Mouse (Mus musculus) midbrain, postnatal 0 days (tissue): ENCODE measurements around the gene Asic1. TPM values are rescaled to one million over a fixed set of nuclear protein-coding genes. Genes with fewer than 3 reads are reported as not detected.

Experiments used
- ATAC-seq: fragments of 200-750 bp; cut with Nextera tagmentation; 2 replicates; pipeline ENCODE4 v1.8.0; 2017; ENCODE audit warnings: moderate number of reproducible peaks, mild to moderate bottlenecking, moderate TSS enrichment, moderate library complexity; ENCODE audit not compliant: low FRiP score
- DNase-seq: peaks from one replicate; pipeline ENCODE4 v3.0.0-alpha.2; 2015; ENCODE audit warnings: low spot score
- H3K27ac ChIP-seq: fragments of 300-500 bp; sonication (generic); 2 replicates; pipeline ENCODE4 v1.5.1; 2014; ENCODE audit warnings: low read depth, mild to moderate bottlenecking, low read length, mixed read lengths
- H3K27me3 ChIP-seq: fragments of 300-500 bp; sonication (generic); 2 replicates; pipeline ENCODE4 v1.6.1; 2014; ENCODE audit warnings: low read length, control low read depth, mixed read lengths; ENCODE audit not compliant: insufficient read depth
- H3K36me3 ChIP-seq: fragments of 300-500 bp; sonication (generic); 2 replicates; pipeline ENCODE4 v1.6.1; 2014; ENCODE audit warnings: low read length, control low read depth, mixed read lengths; ENCODE audit not compliant: insufficient read depth
- H3K4me1 ChIP-seq: fragments of 300-500 bp; sonication (generic); 2 replicates; pipeline ENCODE4 v1.6.1; 2014; ENCODE audit warnings: mild to moderate bottlenecking, control low read depth, antibody characterized with exemption, low read length, mixed read lengths; ENCODE audit not compliant: insufficient read depth
- H3K4me2 ChIP-seq: fragments of 300-500 bp; sonication (generic); 2 replicates; pipeline ENCODE4 v1.6.1; 2014; ENCODE audit warnings: low read depth, mild to moderate bottlenecking, low read length, mixed read lengths; ENCODE audit not compliant: poor library complexity, severe bottlenecking
- H3K4me3 ChIP-seq: fragments of 300-500 bp; sonication (generic); 2 replicates; pipeline ENCODE4 v1.5.1; 2014; ENCODE audit warnings: low read depth, mild to moderate bottlenecking, low read length, moderate library complexity
- H3K9ac ChIP-seq: fragments of 300-500 bp; sonication (generic); replicated peaks from 2 replicates; pipeline ENCODE4 v1.6.1; 2014; ENCODE audit warnings: mild to moderate bottlenecking, low read length, moderate library complexity, mixed read lengths; ENCODE audit not compliant: poor library complexity, severe bottlenecking
- H3K9me3 ChIP-seq: fragments of 300-500 bp; sonication (generic); 2 replicates; pipeline ENCODE4 v1.6.1; 2016; ENCODE audit warnings: low read length, control low read depth
- CTCF ChIP-seq: IDR thresholded peaks from 2 replicates; pipeline ENCODE4 v1.5.1; 2016; ENCODE audit warnings: antibody characterized with exemption, mild to moderate bottlenecking
- WGBS: fragments of 180-500 bp; shearing (Covaris S2); extraction: QIAGEN DNeasy Blood & Tissue Kit; methylation state at CpG from one replicate; pipeline ENCODE4 v1.1.7; 2014; 5-methylcytosine and 5-hydroxymethylcytosine counted together
- polyA plus RNA-seq: library from polyadenylated mRNA; unstranded; fragments of >200 nt; fragmentation: Nextera tagmentation; extraction: Ambion mirVana; gene quantifications from 2 replicates; pipeline ENCODE4 v1.2.1, GENCODE M21; 2015
- total RNA-seq: library from RNA; depleted of rRNA; stranded (reverse); fragments of >200 nt; gene quantifications from 2 replicates; pipeline ENCODE4 v1.2.3, GENCODE M21; 2014

The Asic1 gene
- total and polyA plus RNA-seq, 2 experiments from 2014 or later = 42.1 to 150 TPM

- Histone ChIP-seq H3K4me1 (peaks cover 10% of the 10 kb centered on the region; the same call in 1 of the 2 replicates), H3K27me3 (no peaks in the 10 kb centered on the region), H3K4me3 (no peak overlapping the region), H3K27ac (no peak overlapping the region), H3K9ac (no peak overlapping the region), H3K4me2 (no peak overlapping the region), H3K9me3 (no peaks in the 10 kb centered on the region), H3K36me3 (no peaks in the 10 kb centered on the region)
- DNase-seq = no peak
- 63% methylated on average over 6 of the region's 6 CpGs for whole genome bisulfite sequencing
- no peak for ATAC-seq
- TF ChIP-seq CTCF = no peak
These were observed 27.5 kb upstream of the Asic1 start for GRCm38 (mm10) chr15:99642622-99643021.

- WGBS = 63% methylated on average over 10 of the region's 10 CpGs
- no peak for ATAC-seq
- no peak for DNase-seq
These were observed 26.3 kb upstream of the Asic1 start for GRCm38 (mm10) chr15:99643832-99644231.

DNA sequence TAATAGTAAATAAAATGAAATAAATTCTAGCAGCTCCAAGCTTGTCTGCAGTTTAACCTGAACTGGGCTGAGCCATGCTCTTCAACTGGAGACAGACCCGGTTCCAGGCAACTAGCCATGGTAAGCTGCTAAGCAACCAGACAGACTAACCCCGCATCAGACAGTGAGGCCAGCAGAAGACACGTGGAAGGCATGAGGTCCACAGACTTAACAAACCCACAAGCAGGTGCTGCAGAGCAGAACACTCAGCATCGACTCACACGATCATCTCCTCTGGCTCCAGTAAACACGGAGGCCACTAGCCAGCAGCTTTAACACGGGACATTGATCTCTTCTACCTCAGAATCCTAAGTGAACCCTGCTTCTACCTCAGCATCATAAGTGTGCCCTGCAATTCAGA is 25.4 kb upstream of the Asic1 start:
- peak overlapping the region; percentile 33; the same call in 1 of the 2 replicates for H3K27ac ChIP-seq
- no peaks in the 10 kb centered on the region for H3K36me3 ChIP-seq
- H3K4me1 ChIP-seq = peaks cover 10% of the 10 kb centered on the region; the same call in 1 of the 2 replicates
- peak overlapping the region; percentile 1; the same call in 1 of the 2 replicates for H3K4me2 ChIP-seq
- H3K27me3 ChIP-seq = no peaks in the 10 kb centered on the region
- no peak for TF ChIP-seq CTCF
- ATAC-seq = 0 out of 2 replicates have a peak, but pooled peaks have one; percentile 56
- DNase-seq = peak; percentile 65
- no peak overlapping the region for H3K4me3 ChIP-seq
- H3K9ac ChIP-seq = no peak overlapping the region
- WGBS = 17% methylated on average over 7 of the region's 7 CpGs
- no peaks in the 10 kb centered on the region for H3K9me3 ChIP-seq

More at GRCm38 (mm10) chr15:99643832-99644231, 26.3 kb upstream of the Asic1 start:
- Histone ChIP-seq H3K4me1 (peaks cover 10% of the 10 kb centered on the region; the same call in 1 of the 2 replicates), H3K27ac (no peak overlapping the region), H3K4me3 (no peak overlapping the region), H3K27me3 (no peaks in the 10 kb centered on the region), H3K36me3 (no peaks in the 10 kb centered on the region), H3K9ac (no peak overlapping the region), H3K4me2 (no peak overlapping the region), H3K9me3 (no peaks in the 10 kb centered on the region)
- no peak for TF ChIP-seq CTCF

DNA sequence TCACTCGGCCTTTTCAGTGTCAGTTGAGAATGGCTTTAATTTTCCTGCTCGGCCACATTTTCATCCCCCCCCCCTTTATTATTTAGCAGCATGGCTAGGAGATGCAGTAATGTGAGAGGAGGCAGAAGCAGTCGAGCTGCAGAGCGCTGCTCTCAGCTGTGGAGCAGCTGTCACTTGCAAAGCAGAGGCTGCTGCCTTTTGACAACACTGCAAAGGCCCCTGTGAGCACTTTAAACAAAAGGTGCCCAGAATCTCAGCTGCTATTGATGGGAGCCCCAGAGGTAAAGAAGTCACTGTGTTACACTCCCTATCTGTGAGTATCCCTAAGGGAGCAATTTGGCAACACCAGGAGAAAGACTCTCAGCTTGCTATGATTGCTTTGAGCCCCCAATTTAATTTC is 21.8 kb upstream of the Asic1 start:
- Histone ChIP-seq H3K36me3 (no peaks in the 10 kb centered on the region), H3K27ac (peak overlapping the region; percentile 32; the same call in 1 of the 2 replicates), H3K27me3 (no peaks in the 10 kb centered on the region), H3K9me3 (no peaks in the 10 kb centered on the region), H3K4me1 (peaks cover 10% of the 10 kb centered on the region; the same call in 1 of the 2 replicates), H3K4me2 (no peak overlapping the region), H3K4me3 (no peak overlapping the region), H3K9ac (no peak overlapping the region)
- 11% methylated on average over 4 of the region's 4 CpGs for WGBS
- DNase-seq (no peak), ATAC-seq (no peak)
- no peak for TF ChIP-seq CTCF

- Histone ChIP-seq H3K4me1 (peaks cover 10% of the 10 kb centered on the region; the same call in 1 of the 2 replicates), H3K27ac (no peak overlapping the region), H3K4me2 (peak overlapping the region; percentile 20), H3K9me3 (no peaks in the 10 kb centered on the region), H3K4me3 (no peak overlapping the region), H3K27me3 (no peaks in the 10 kb centered on the region), H3K36me3 (no peaks in the 10 kb centered on the region), H3K9ac (no peak overlapping the region)
- DNase-seq = no peak
- WGBS = 29% methylated on average over 6 of the region's 6 CpGs
- no peak for ATAC-seq
- peak; percentile 6; the same call in 1 of the 2 replicates for TF ChIP-seq CTCF
These were observed 21.0 kb upstream of the Asic1 start for GRCm38 (mm10) chr15:99649067-99649761.

DNA sequence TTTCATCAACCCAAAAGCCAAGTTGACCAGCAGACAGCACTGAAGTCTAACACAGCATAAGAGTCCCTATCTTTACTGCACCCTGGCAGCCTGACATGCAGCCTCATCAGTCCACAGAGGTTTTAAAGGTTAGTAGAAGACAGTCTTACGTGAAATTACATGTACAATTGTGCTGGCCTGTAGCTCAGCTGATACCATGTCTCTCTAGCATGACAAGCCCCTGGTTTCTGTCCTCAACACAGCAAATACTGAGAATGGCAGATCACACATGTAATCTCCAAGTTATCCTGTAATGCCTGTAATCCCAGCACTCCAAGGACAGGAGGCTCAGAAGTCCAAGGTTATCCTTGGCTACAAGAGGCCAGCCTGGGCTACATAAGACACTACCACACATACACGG is 19.9 kb upstream of the Asic1 start:
- TF ChIP-seq CTCF = no peak
- peaks cover 6% of the 10 kb centered on the region; the same call in 1 of the 2 replicates for H3K4me1 ChIP-seq

More for the DNA sequence above, 19.9 kb upstream of the Asic1 start:
- no peak overlapping the region; the same call in 1 of the 2 replicates for H3K4me3 ChIP-seq
- WGBS = 40% methylated on average over 2 of the region's 2 CpGs
- H3K9me3 ChIP-seq = no peaks in the 10 kb centered on the region
- no peak overlapping the region for H3K9ac ChIP-seq
- 0 out of 2 replicates have a peak, but pooled peaks cover 8% of the 10 kb centered on the region for H3K27me3 ChIP-seq
- no peak for DNase-seq
- no peaks in the 10 kb centered on the region for H3K36me3 ChIP-seq
- ATAC-seq = no peak
- H3K27ac ChIP-seq = no peak overlapping the region
- peak overlapping the region; percentile 98; the same call in 1 of the 2 replicates for H3K4me2 ChIP-seq
